Mouse (Mus musculus) MEL (cell line): ENCODE results near the gene Grm6. TPM values are rescaled to one million over a fixed set of nuclear protein-coding genes. Genes with fewer than 3 reads are reported as not detected.

Experiments used
- DNase-seq: peaks from one replicate; pipeline ENCODE4 v3.0.0; 2011; ENCODE audit warnings: low read depth, low spot score
- H3K27ac ChIP-seq: 2 replicates; pipeline ENCODE4 v1.5.1; 2012; ENCODE audit warnings: low read depth, mild to moderate bottlenecking, control low read depth, low read length, moderate library complexity; ENCODE audit not compliant: control insufficient read depth
- H3K27me3 ChIP-seq, 2 experiments: fragments of 150-350 bp in 1 of 2; sonication (generic) in 1 of 2; 2 replicates each; pipeline ENCODE4 v1.6.1; 2012; ENCODE audit warnings: low read length in 2 of 2, mild to moderate bottlenecking in 2 of 2, improper control_type of control experiment in 1 of 2, moderate library complexity in 1 of 2; ENCODE audit not compliant: insufficient read depth in 2 of 2, control insufficient read depth in 1 of 2
- H3K36me3 ChIP-seq, 2 experiments: 2 replicates each; pipeline ENCODE4 v1.6.1; 2012 to 2014; ENCODE audit warnings: low read length in 2 of 2, improper control_type of control experiment in 1 of 2, inconsistent platforms in 1 of 2, mild to moderate bottlenecking in 1 of 2; ENCODE audit not compliant: insufficient read depth in 2 of 2, control insufficient read depth in 1 of 2
- H3K4me1 ChIP-seq, 2 experiments: fragments of 150-350 bp in 1 of 2; sonication (generic) in 1 of 2; 2 replicates each; pipeline ENCODE4 v1.6.1; 2012; ENCODE audit warnings: low read length in 2 of 2, improper control_type of control experiment in 1 of 2, mild to moderate bottlenecking in 1 of 2; ENCODE audit not compliant: insufficient read depth in 2 of 2, control insufficient read depth in 1 of 2
- H3K4me3 ChIP-seq, 2 experiments: fragments of 150-350 bp in 1 of 2; sonication (generic) in 1 of 2; 2 replicates each; pipeline ENCODE4 v1.5.1; 2012; ENCODE audit warnings: low read depth in 2 of 2, low read length in 2 of 2, mild to moderate bottlenecking in 2 of 2, moderate library complexity in 2 of 2, control low read depth in 1 of 2, improper control_type of control experiment in 1 of 2; ENCODE audit not compliant: control insufficient read depth in 1 of 2, insufficient read depth in 1 of 2
- H3K79me2 ChIP-seq: 2 replicates; pipeline ENCODE4 v1.6.1; 2012; ENCODE audit warnings: mild to moderate bottlenecking, low read length, moderate library complexity; ENCODE audit not compliant: control insufficient read depth, poor library complexity, insufficient read depth
- H3K9ac ChIP-seq: 2 replicates; pipeline ENCODE4 v1.6.1; 2012; ENCODE audit warnings: low read depth, mild to moderate bottlenecking, control low read depth, low read length, moderate library complexity; ENCODE audit not compliant: control insufficient read depth, poor library complexity, severe bottlenecking
- H3K9me3 ChIP-seq: fragments of 150-350 bp; sonication (generic); replicated peaks from 2 replicates; pipeline ENCODE4 v1.6.1; 2012; ENCODE audit warnings: mild to moderate bottlenecking, low read length, improper control_type of control experiment, moderate library complexity; ENCODE audit not compliant: insufficient read depth
- BHLHE40 ChIP-seq: IDR thresholded peaks from 2 replicates; pipeline ENCODE4 v1.6.1; 2012; ENCODE audit warnings: low read depth, mild to moderate bottlenecking, inconsistent platforms, low read length, improper control_type of control experiment, borderline replicate concordance
- CTCF ChIP-seq, 3 experiments: IDR thresholded peaks in 2 of 3; conservative IDR thresholded peaks in 1 of 3; 2 replicates each; pipeline ENCODE4 v1.5.1; 2011 to 2012; ENCODE audit warnings: low read length in 3 of 3, low read depth in 2 of 3, mild to moderate bottlenecking in 2 of 3, improper control_type of control experiment in 1 of 3, inconsistent platforms in 1 of 3, mixed read lengths in 1 of 3, moderate library complexity in 1 of 3; ENCODE audit not compliant: control insufficient read depth in 1 of 3, insufficient read depth in 1 of 3, poor library complexity in 1 of 3, severe bottlenecking in 1 of 3
- EP300 ChIP-seq, 2 experiments: IDR thresholded peaks; 2 replicates each; pipeline ENCODE4 v1.6.1; 2011; ENCODE audit warnings: improper control_type of control experiment in 2 of 2, low read length in 2 of 2, low read depth in 1 of 2, mild to moderate bottlenecking in 1 of 2
- ETS1 ChIP-seq: IDR thresholded peaks from 2 replicates; pipeline ENCODE4 v1.6.1; 2012; ENCODE audit warnings: low read depth, mild to moderate bottlenecking, inconsistent platforms, low read length, improper control_type of control experiment, moderate library complexity
- GATA1 ChIP-seq: IDR thresholded peaks from 2 replicates; pipeline ENCODE4 v1.6.1; 2011; ENCODE audit warnings: low read depth, low read length, improper control_type of control experiment
- MAFK ChIP-seq: IDR thresholded peaks from 2 replicates; pipeline ENCODE4 v1.6.1; 2011; ENCODE audit warnings: low read depth, mild to moderate bottlenecking, low read length, improper control_type of control experiment, borderline replicate concordance
- RAD21 ChIP-seq: IDR thresholded peaks from 2 replicates; pipeline ENCODE4 v1.6.1; 2011; ENCODE audit warnings: mild to moderate bottlenecking, low read depth, low read length, improper control_type of control experiment
- RCOR1 ChIP-seq: IDR thresholded peaks from 2 replicates; pipeline ENCODE4 v1.6.1; 2012; ENCODE audit warnings: low read depth, mild to moderate bottlenecking, inconsistent platforms, low read length, improper control_type of control experiment
- SIN3A ChIP-seq: IDR thresholded peaks from 2 replicates; pipeline ENCODE4 v1.6.1; 2012; ENCODE audit warnings: low read length, improper control_type of control experiment, inconsistent platforms
- TAL1 ChIP-seq: IDR thresholded peaks from 2 replicates; pipeline ENCODE4 v1.6.1; 2012; ENCODE audit warnings: mild to moderate bottlenecking, inconsistent platforms, low read length, moderate library complexity, mixed read lengths
- TBP ChIP-seq: IDR thresholded peaks from 2 replicates; pipeline ENCODE4 v1.8.0; 2011; ENCODE audit warnings: low read depth, low read length, improper control_type of control experiment
- TCF12 ChIP-seq: IDR thresholded peaks from 2 replicates; pipeline ENCODE4 v1.6.1; 2014; ENCODE audit warnings: low read depth, mild to moderate bottlenecking, inconsistent platforms, low read length, improper control_type of control experiment, moderate library complexity
- USF1 ChIP-seq: IDR thresholded peaks from 2 replicates; pipeline ENCODE4 v1.6.1; 2014; ENCODE audit warnings: low read depth, mild to moderate bottlenecking, inconsistent platforms, low read length, improper control_type of control experiment, moderate library complexity
- ZKSCAN1 ChIP-seq: IDR thresholded peaks from 2 replicates; pipeline ENCODE4 v1.6.1; 2012; ENCODE audit warnings: low read depth, mild to moderate bottlenecking, inconsistent platforms, low read length, improper control_type of control experiment, moderate library complexity
- ZNF384 ChIP-seq: IDR thresholded peaks from 2 replicates; pipeline ENCODE4 v1.6.1; 2012; ENCODE audit warnings: low read depth, mild to moderate bottlenecking, inconsistent platforms, low read length, improper control_type of control experiment
- polyA plus RNA-seq, 2 experiments: library from polyadenylated mRNA; stranded (reverse) in 1 of 2; unstranded in 1 of 2; fragments of >175 nt in 1 of 2; fragments of >200 nt in 1 of 2; gene quantifications; 2 replicates each; pipeline versions ENCODE4 v1.2.1 to v1.2.4; 2012; ENCODE audit warnings: low replicate concordance in 2 of 2, low read depth in 1 of 2; ENCODE audit not compliant: insufficient read length in 2 of 2, insufficient read depth in 1 of 2, missing spikeins in 1 of 2
- total RNA-seq: library from RNA; depleted of rRNA; stranded (reverse); fragments of 300-350 nt; gene quantifications from 2 replicates; pipeline ENCODE4 v1.2.3, GENCODE M21; 2012

Gene Grm6
- total and polyA plus RNA-seq, 3 experiments = 0.14 TPM; not detected in 2

DNA sequence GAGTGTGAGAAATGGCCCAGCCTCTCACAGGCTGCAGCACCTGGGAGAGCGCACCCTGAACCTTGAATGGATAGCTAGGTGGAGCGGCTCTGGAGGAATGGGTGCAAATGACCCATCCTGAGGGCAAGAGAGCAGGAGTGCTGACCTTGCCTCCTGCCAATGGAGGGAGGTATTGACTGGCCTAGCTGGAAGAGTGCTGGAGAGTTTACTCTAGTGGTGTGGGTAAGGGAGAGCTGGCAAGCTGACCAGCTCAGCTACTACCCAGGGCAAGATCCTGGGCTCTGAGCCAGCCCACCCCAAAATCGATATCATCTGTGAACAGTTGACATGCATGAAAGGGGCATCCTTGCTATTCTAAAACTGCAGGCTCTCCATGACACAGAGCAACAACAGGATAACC, 4.5 kb upstream of the Grm6 start:
- H3K36me3 ChIP-seq = no peaks in the 10 kb centered on the region
- no peaks in the 10 kb centered on the region for H3K79me2 ChIP-seq
- peaks cover 0 to 3% of the 10 kb centered on the region in 2 experiments; a peak in 1 of 4 replicates for H3K4me1 ChIP-seq
- DNase-seq = no peak
- H3K9ac ChIP-seq = no peak overlapping the region
- H3K27ac ChIP-seq = no peak overlapping the region
- no peak overlapping the region for H3K4me3 ChIP-seq
- no peaks in the 10 kb centered on the region for H3K9me3 ChIP-seq
- H3K27me3 ChIP-seq = peaks cover 0 to 3% of the 10 kb centered on the region in 2 experiments; a peak in 1 of 4 replicates
- no peak for TF ChIP-seq ZKSCAN1
- TF ChIP-seq, all 39 proteins: peak for 0

DNA sequence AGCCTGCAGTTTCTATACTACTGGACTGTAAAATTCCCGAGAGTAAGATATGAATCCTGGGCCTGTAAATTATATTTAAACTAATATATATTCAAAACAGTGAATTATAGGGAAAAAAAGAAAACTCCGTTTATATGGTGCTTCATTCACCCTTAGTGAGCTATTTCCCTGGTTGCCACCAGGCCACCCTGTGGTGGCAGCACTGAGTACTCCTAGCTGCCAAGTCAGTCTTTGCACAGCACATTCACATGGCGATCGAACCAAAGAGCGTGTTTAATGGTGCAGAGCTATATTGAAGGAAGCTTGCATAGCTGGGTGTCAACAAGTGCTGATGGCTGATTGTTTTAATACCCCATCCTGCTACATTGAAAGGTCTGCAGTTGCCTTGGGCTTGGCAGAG, 3.4 kb upstream of the Grm6 start:
- peak; percentile 26 to 33 (median 28); a peak in 5 of 6 replicates for TF ChIP-seq CTCF (IDR thresholded peaks at IDR 0.05 in 2 of 3, conservative IDR thresholded peaks at IDR 0.05 in 1 of 3; ENCODE audit: control insufficient read depth in 1 of 3, insufficient read depth in 1 of 3, low read depth in 2 of 3, low read length in 3 of 3, poor library complexity in 1 of 3, severe bottlenecking in 1 of 3)
- TF ChIP-seq ETS1 = no peak
- Histone ChIP-seq H3K27ac (no peak overlapping the region), H3K27me3 (peaks cover 0 to 3% of the 10 kb centered on the region in 2 experiments; a peak in 1 of 4 replicates), H3K4me3 (no peak overlapping the region), H3K9ac (no peak overlapping the region), H3K9me3 (no peaks in the 10 kb centered on the region), H3K4me1 (peaks cover 0 to 3% of the 10 kb centered on the region in 2 experiments; a peak in 1 of 4 replicates), H3K36me3 (no peaks in the 10 kb centered on the region), H3K79me2 (no peaks in the 10 kb centered on the region)
- peak; percentile 17 for DNase-seq

DNA sequence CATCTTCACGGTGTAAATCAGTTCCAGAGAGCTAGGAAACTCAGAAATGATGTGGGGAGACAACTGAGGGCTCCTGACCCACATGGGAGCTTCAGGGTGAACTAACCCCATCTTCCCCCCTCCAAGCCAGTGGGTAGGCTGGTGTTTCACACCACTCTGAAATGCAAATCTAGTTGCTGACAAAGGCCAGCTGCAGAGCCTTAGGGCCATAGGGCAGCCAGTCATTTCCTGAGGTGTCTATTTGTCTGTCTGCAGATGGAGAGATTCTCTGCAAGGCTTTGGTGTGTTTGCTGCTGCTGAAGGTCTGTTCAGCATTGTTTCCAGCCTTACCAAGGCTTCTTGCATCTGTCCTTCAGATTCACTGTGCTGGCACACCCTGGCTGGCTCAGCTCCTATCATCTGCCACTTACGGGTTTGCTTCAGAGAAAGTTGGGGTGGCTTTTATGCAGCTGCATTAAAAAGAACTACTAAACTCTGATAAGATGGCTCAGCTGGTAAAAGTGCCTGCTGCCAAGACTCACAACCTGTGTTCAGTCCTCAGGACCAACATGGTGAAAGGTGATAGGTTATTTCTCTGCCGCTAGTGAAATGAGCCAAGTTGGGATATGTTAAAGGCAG, 1.9 kb upstream of the Grm6 start:
- Histone ChIP-seq H3K4me1 (peaks cover 0 to 3% of the 10 kb centered on the region in 2 experiments; a peak in 1 of 4 replicates), H3K9ac (no peak overlapping the region), H3K9me3 (no peaks in the 10 kb centered on the region), H3K27me3 (no peaks in the 10 kb centered on the region), H3K79me2 (no peaks in the 10 kb centered on the region), H3K36me3 (no peaks in the 10 kb centered on the region), H3K4me3 (peak overlapping the region; percentile 7 to 48; a peak in 2 of 4 replicates), H3K27ac (no peak overlapping the region)
- peak; percentile 47 for DNase-seq
- TF ChIP-seq RCOR1 (no peak), ETS1 (peak; percentile 68)

DNA sequence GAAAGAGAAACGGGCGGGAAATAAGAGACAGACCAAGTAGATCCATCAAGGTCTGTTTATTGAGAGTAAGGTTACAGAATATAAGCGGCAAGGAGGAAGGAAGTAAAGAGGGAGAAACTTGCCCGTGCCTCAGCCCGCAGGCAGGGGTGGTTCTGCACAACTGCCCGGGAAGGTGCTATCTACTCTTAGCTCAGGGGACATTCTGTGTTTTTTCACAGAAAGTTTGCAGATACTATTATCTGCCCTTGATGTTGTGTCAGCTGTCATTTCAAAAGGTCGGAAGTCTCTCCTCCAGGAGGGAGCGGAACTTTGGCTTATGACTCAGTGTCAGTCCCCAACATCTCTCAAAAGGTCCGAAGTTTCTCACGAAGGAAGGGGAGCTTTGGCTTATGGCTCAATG, 1.2 kb upstream of the Grm6 start:
- no peaks in the 10 kb centered on the region for H3K9me3 ChIP-seq
- no peaks in the 10 kb centered on the region for H3K79me2 ChIP-seq
- H3K27ac ChIP-seq = no peak overlapping the region
- H3K27me3 ChIP-seq = no peaks in the 10 kb centered on the region
- H3K9ac ChIP-seq = peak overlapping the region; percentile 10; the same call in 1 of the 2 replicates
- TF ChIP-seq GATA1 = peak; percentile 49; the same call in 1 of the 2 replicates
- TF ChIP-seq USF1 = no peak
- peak; percentile 63 for TF ChIP-seq TBP
- peak; percentile 64; the same call in 1 of the 2 replicates for TF ChIP-seq ETS1
- TF ChIP-seq RAD21 = no peak
- TF ChIP-seq BHLHE40 = peak; percentile 12; the same call in 1 of the 2 replicates
- peak; percentile 37; the same call in 1 of the 2 replicates for TF ChIP-seq TCF12
- no peak for TF ChIP-seq MAFK
- TF ChIP-seq EP300 (IDR thresholded peaks at IDR 0.05; ENCODE audit: low read depth in 1 of 2, low read length in 2 of 2) = peak; percentile 56 to 58
- TF ChIP-seq SIN3A = peak; percentile 42
- 0 out of 2 replicates have a peak, but pooled peaks have one; percentile 18 for TF ChIP-seq RCOR1
- peak; percentile 55 for TF ChIP-seq TAL1
- TF ChIP-seq ZNF384 = 0 out of 2 replicates have a peak, but pooled peaks have one; percentile 22
- peak; percentile 65 for DNase-seq
- H3K4me1 ChIP-seq = peaks cover 0 to 3% of the 10 kb centered on the region in 2 experiments; a peak in 1 of 4 replicates
- peak overlapping the region; percentile 4 to 48; a peak in 3 of 4 replicates for H3K4me3 ChIP-seq
- no peaks in the 10 kb centered on the region for H3K36me3 ChIP-seq
